17 mouse cellular contexts compared by ENCODE assay signal in genomic region chr5:148807612-148808011, GRCm38 (mm10).
A peak's percentile ranks its signal among the peaks of the same experiment; 100 is the strongest.
DNase-seq lines count a peak whose midpoint lies in the region; ATAC-seq and TF ChIP-seq lines count a peak whose summit lies in the region.
"Had no signal": no experiment of that assay in that cellular context is flagged by ENCODE, and none has a peak within 500 bp of the region (broad histone marks: within the 10 kb centered on the region; RNA-seq: fewer than 3 reads in every experiment).

No protein-coding gene starts in this region.

- dilution Hi-C loops in CH12.LX (cut with MboI; ENCODE audit: extremely low pct_ligation_motif_present, extremely low pct_unique_long_range_greater_than_20kb, low sequenced_read_pairs), result no loop called here

- H3K27ac ChIP-seq in gastrocnemius, adult 2 months, result no peak overlapping the region
- no peak overlapping the region for H3K27ac ChIP-seq in left cerebral cortex, adult 2 months
- no peak overlapping the region for H3K27ac ChIP-seq in CH12.LX (ENCODE audit: insufficient read depth, low read depth)
- H3K27ac ChIP-seq: embryonic facial prominence, embryonic 15.5 days; heart, embryonic 10.5 days; kidney, embryonic 15.5 days; midbrain, embryonic 10.5 days; neural tube, embryonic 12.5 days had no signal

- no peak for DNase-seq in gastrocnemius, adult 2 months
- DNase-seq in gastrocnemius, adult 18-20 months (ENCODE audit: low spot score), result no peak
- DNase-seq in left cerebral cortex, adult 2 months (ENCODE audit: extremely low spot score in 1 of 2, low spot score in 2 of 2), result no peak
- DNase-seq in left cerebral cortex, adult 11 months (ENCODE audit: low spot score), result no peak
- no peak for DNase-seq in CH12.LX (ENCODE audit: extremely low read depth)
- DNase-seq in ZHBTc4 (ENCODE audit: low read depth, low spot score), result peak; percentile 60
- no peak for DNase-seq in frontal cortex, adult 2 months (ENCODE audit: extremely low spot score in 1 of 2, low spot score in 1 of 2)
- DNase-seq: cerebellum, adult 18-20 months; cerebellum, postnatal 36 days; lung, adult 2 months; thymus, adult 2 months had no signal

- no peak overlapping the region for H3K4me2 ChIP-seq in CH12.LX (ENCODE audit: insufficient read depth, low read depth, poor library complexity, severe bottlenecking)
- H3K4me2 ChIP-seq: embryonic facial prominence, embryonic 15.5 days; kidney, embryonic 15.5 days; neural tube, embryonic 12.5 days had no signal

- peaks cover 0 to 13% of the 10 kb centered on the region in 2 experiments; a peak in 2 of 4 replicates for H3K4me1 ChIP-seq in CH12.LX (ENCODE audit: control insufficient read depth in 1 of 2, insufficient read depth in 2 of 2)
- H3K4me1 ChIP-seq: neural tube, embryonic 12.5 days had no signal

- H3K79me2 ChIP-seq in CH12.LX (replicated peaks; ENCODE audit: control insufficient read depth, extremely low read depth, insufficient read depth, poor library complexity, severe bottlenecking), result no peaks in the 10 kb centered on the region

- in situ Hi-C loops in CH12.LX (cut with MboI; ENCODE audit: low pct_ligation_motif_present, low pct_unique_long_range_greater_than_20kb, low sequenced_read_pairs), result loop anchor here (25.0 kb wide), 1 partner anchor 530 kb away; no protein-coding TSS in a partner anchor

- no peak overlapping the region for H3K9ac ChIP-seq in CH12.LX (ENCODE audit: insufficient read depth, low read depth)
- H3K9ac ChIP-seq: embryonic facial prominence, embryonic 15.5 days; kidney, embryonic 15.5 days; neural tube, embryonic 12.5 days had no signal

- no peaks in the 10 kb centered on the region for H3K36me3 ChIP-seq in CH12.LX (replicated peaks in 1 of 2; ENCODE audit: control insufficient read depth in 1 of 2, insufficient read depth in 1 of 2, low read length in 1 of 2)
- H3K36me3 ChIP-seq: embryonic facial prominence, embryonic 15.5 days; heart, embryonic 10.5 days; kidney, embryonic 15.5 days; midbrain, embryonic 10.5 days; neural tube, embryonic 12.5 days had no signal

- TF ChIP-seq RAD21 in CH12.LX (IDR thresholded peaks at IDR 0.05; ENCODE audit: low read depth, low read length), result no peak

- intact Hi-C loops in gastrocnemius, adult 2 months (cut with DNase I), result loop anchor here (5.0 kb wide), 1 partner anchor 530 kb away; no protein-coding TSS in a partner anchor
- intact Hi-C loops in left cerebral cortex, adult 2 months (cut with DNase I), result loop anchor here (5.0 kb wide), 1 partner anchor 715 kb away; no protein-coding TSS in a partner anchor

- H3K9me3 ChIP-seq in CH12.LX (replicated peaks; ENCODE audit: low read length), result peaks cover 4% of the 10 kb centered on the region
- H3K9me3 ChIP-seq: midbrain, embryonic 10.5 days had no signal

- no peak overlapping the region for H3K4me3 ChIP-seq in gastrocnemius, adult 2 months
- no peak overlapping the region for H3K4me3 ChIP-seq in left cerebral cortex, adult 2 months
- no peak overlapping the region for H3K4me3 ChIP-seq in CH12.LX (replicated peaks in 1 of 3; ENCODE audit: low read depth in 2 of 3, low read length in 2 of 3, poor library complexity in 1 of 3)
- H3K4me3 ChIP-seq: embryonic facial prominence, embryonic 15.5 days; heart, embryonic 10.5 days; kidney, embryonic 15.5 days; midbrain, embryonic 10.5 days; neural tube, embryonic 12.5 days had no signal

- peaks cover 12% of the 10 kb centered on the region for H3K27me3 ChIP-seq in CH12.LX (replicated peaks)

- ATAC-seq in monocyte, adult 5-6 weeks (replicated peaks; ENCODE audit: insufficient number of reproducible peaks, low FRiP score, low TSS enrichment, poor library complexity, severe bottlenecking), result no peak

- TF ChIP-seq CTCF in gastrocnemius, adult 2 months (IDR thresholded peaks at IDR 0.05), result peak; percentile 0; the same call in 1 of the 2 replicates
- peak; percentile 16 for TF ChIP-seq CTCF in left cerebral cortex, adult 2 months (IDR thresholded peaks at IDR 0.05)
- TF ChIP-seq CTCF in CH12.LX (conservative IDR thresholded peaks at IDR 0.05 in 1 of 2, IDR thresholded peaks at IDR 0.05 in 1 of 2; ENCODE audit: low read depth in 2 of 2, low read length in 2 of 2), result peak; percentile 4 to 29; a peak in 1 of 4 replicates

- TF ChIP-seq EP300 in CH12.LX (IDR thresholded peaks at IDR 0.05; ENCODE audit: low read length), result no peak

- TF ChIP-seq POLR2A in CH12.LX (IDR thresholded peaks at IDR 0.05; ENCODE audit: low read depth, low read length), result no peak

TF ChIP-seq in CH12.LX, 34 proteins besides CTCF, POLR2A, EP300 and RAD21:
- TF ChIP-seq KAT2A (IDR thresholded peaks at IDR 0.05; ENCODE audit: insufficient replicate concordance, low read length) (no peak), MYC (IDR thresholded peaks at IDR 0.05; ENCODE audit: low read depth, low read length) (no peak), USF1 (IDR thresholded peaks at IDR 0.05; ENCODE audit: low read depth, low read length) (no peak), MAZ (IDR thresholded peaks at IDR 0.05; ENCODE audit: low read depth, low read length) (no peak), ELF1 (IDR thresholded peaks at IDR 0.05; ENCODE audit: low read depth, low read length) (no peak), ZMIZ1 (IDR thresholded peaks at IDR 0.05; ENCODE audit: low read depth, low read length) (no peak), GABPA (IDR thresholded peaks at IDR 0.05; ENCODE audit: insufficient replicate concordance, low read depth, low read length) (no peak), MAX (IDR thresholded peaks at IDR 0.05; ENCODE audit: low read length) (no peak), IRF4 (IDR thresholded peaks at IDR 0.05; ENCODE audit: low read depth, low read length) (no peak), MXI1 (IDR thresholded peaks at IDR 0.05; ENCODE audit: low read depth, low read length) (no peak), MEF2A (IDR thresholded peaks at IDR 0.05; ENCODE audit: borderline replicate concordance, low read depth, low read length) (no peak), JUN (IDR thresholded peaks at IDR 0.05; ENCODE audit: insufficient read depth, low read depth, low read length) (no peak), TBP (conservative IDR thresholded peaks at IDR 0.05; ENCODE audit: low read depth, low read length) (no peak), NELFE (IDR thresholded peaks at IDR 0.05; ENCODE audit: low read depth, low read length) (no peak), CHD2 (IDR thresholded peaks at IDR 0.05; ENCODE audit: low read length) (no peak), RCOR1 (conservative IDR thresholded peaks at IDR 0.05; ENCODE audit: low read depth, low read length) (no peak), E2F4 (IDR thresholded peaks at IDR 0.05; ENCODE audit: insufficient replicate concordance, low read depth, low read length) (no peak)
